Mouse (Mus musculus) intestine, embryonic 16.5 days (tissue): ENCODE data around the gene Shc2. TPM values are rescaled to one million over a fixed set of nuclear protein-coding genes. Genes with fewer than 3 reads are reported as not detected.
A peak's percentile ranks its signal among the peaks of the same experiment; 100 is the strongest.

Experiments used
- ATAC-seq: fragments of 200-750 bp; cut with Nextera tagmentation; 2 replicates; pipeline ENCODE4 v1.8.0; 2017; ENCODE audit warnings: moderate TSS enrichment, moderate library complexity
- H3K27ac ChIP-seq: fragments of 300-500 bp; sonication (generic); 2 replicates; pipeline ENCODE4 v1.5.1; 2014; ENCODE audit warnings: mild to moderate bottlenecking, low read length
- H3K27me3 ChIP-seq: fragments of 300-500 bp; sonication (generic); replicated peaks from 2 replicates; pipeline ENCODE4 v1.6.1; 2014; ENCODE audit warnings: low read length, control low read depth, mixed read lengths; ENCODE audit not compliant: control insufficient read depth, insufficient read depth
- H3K36me3 ChIP-seq: fragments of 300-500 bp; sonication (generic); 2 replicates; pipeline ENCODE4 v1.6.1; 2014; ENCODE audit warnings: low read length, control low read depth; ENCODE audit not compliant: control insufficient read depth, insufficient read depth
- H3K4me1 ChIP-seq: fragments of 300-500 bp; sonication (generic); 2 replicates; pipeline ENCODE4 v1.6.1; 2014; ENCODE audit warnings: low read length, control low read depth, mixed read lengths; ENCODE audit not compliant: control insufficient read depth, insufficient read depth
- H3K4me2 ChIP-seq: fragments of 300-500 bp; sonication (generic); 2 replicates; pipeline ENCODE4 v1.6.1; 2014; ENCODE audit warnings: low read depth, low read length, control low read depth
- H3K4me3 ChIP-seq: fragments of 300-500 bp; sonication (generic); 2 replicates; pipeline ENCODE4 v1.5.1; 2014; ENCODE audit warnings: mild to moderate bottlenecking, low read length
- H3K9ac ChIP-seq: fragments of 300-500 bp; sonication (generic); 2 replicates; pipeline ENCODE4 v1.6.1; 2014; ENCODE audit warnings: low read depth, low read length
- H3K9me3 ChIP-seq: fragments of 300-500 bp; sonication (generic); 2 replicates; pipeline ENCODE4 v1.6.1; 2016; ENCODE audit warnings: low read length, control low read depth; ENCODE audit not compliant: control insufficient read depth
- WGBS: fragments of 180-500 bp; shearing (Covaris S2); extraction: QIAGEN DNeasy Blood & Tissue Kit; methylation state at CpG from one replicate; pipeline ENCODE4 v1.1.7; 2014; 5-methylcytosine and 5-hydroxymethylcytosine counted together
- polyA plus RNA-seq: library from polyadenylated mRNA; unstranded; fragments of >200 nt; fragmentation: Nextera tagmentation; extraction: Ambion mirVana; gene quantifications from 2 replicates; pipeline ENCODE4 v1.2.1, GENCODE M21; 2015

Shc2 gene
- polyA plus RNA-seq, 1 experiment from 2014 or later: 1.1 TPM

DNA sequence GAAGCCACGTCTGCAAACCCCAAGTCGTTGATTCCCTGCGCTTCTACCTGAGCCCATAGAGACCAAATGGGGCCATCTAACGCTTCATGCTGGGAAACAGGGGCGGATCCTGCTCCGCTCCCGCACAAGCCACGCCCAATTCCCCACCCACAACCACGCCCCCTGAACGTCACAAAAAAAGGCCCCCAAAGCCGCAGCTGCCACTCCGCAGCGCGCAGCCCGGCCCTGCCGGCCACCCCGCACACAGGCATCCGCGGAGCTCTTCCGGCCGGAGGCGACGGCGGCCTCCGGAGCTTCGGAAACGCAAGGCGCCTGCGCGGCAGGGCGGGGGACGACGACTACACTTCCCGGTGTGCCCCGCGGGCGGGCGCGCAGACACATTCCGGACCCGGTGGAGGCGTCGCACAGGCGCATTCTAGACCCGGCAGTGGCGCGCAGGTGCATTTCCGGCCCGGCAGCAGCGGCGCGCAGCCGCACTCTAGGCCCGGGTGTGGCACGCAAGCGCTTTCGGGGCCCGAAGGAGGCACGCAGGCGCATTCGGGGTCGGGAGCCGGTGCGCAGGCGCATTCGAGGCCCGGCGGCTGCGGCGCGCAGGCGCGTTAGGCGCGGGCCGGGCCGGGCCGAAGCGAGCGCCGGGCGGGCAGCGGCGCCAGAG, 44.0 kb upstream of the Shc2 start, which contains the start of gene Cdc34:
Cdc34 (plus strand) TSS at position 605 of the 655 bp plus-strand sequence.
- Histone ChIP-seq H3K9ac (peak within 1 kb of the TSS; percentile 87), H3K4me2 (peak within 1 kb of the TSS; percentile 70), H3K36me3 (peaks cover 16% of the 10 kb centered on the region), H3K9me3 (no peaks in the 10 kb centered on the region), H3K4me3 (peak within 1 kb of the TSS; percentile 88), H3K27ac (peak within 1 kb of the TSS; percentile 86), H3K4me1 (peaks cover 24% of the 10 kb centered on the region), H3K27me3 (no peaks in the 10 kb centered on the region)
- peak; percentile 95 for ATAC-seq
- under 1% methylated on average over 75 of the region's 84 CpGs for WGBS

- Histone ChIP-seq H3K27ac (peak overlapping the region; percentile 75), H3K4me3 (peak overlapping the region; percentile 88), H3K27me3 (no peaks in the 10 kb centered on the region), H3K9me3 (no peaks in the 10 kb centered on the region), H3K4me1 (peaks cover 24% of the 10 kb centered on the region), H3K4me2 (peak overlapping the region; percentile 67), H3K36me3 (peaks cover 12% of the 10 kb centered on the region; the same call in 1 of the 2 replicates), H3K9ac (peak overlapping the region; percentile 64)
- WGBS: 27% methylated on average over 11 of the region's 11 CpGs
- peak; percentile 36 for ATAC-seq
Observed at GRCm38 (mm10) chr10:79680606-79681495, 43.1 kb upstream of the Shc2 start.

DNA sequence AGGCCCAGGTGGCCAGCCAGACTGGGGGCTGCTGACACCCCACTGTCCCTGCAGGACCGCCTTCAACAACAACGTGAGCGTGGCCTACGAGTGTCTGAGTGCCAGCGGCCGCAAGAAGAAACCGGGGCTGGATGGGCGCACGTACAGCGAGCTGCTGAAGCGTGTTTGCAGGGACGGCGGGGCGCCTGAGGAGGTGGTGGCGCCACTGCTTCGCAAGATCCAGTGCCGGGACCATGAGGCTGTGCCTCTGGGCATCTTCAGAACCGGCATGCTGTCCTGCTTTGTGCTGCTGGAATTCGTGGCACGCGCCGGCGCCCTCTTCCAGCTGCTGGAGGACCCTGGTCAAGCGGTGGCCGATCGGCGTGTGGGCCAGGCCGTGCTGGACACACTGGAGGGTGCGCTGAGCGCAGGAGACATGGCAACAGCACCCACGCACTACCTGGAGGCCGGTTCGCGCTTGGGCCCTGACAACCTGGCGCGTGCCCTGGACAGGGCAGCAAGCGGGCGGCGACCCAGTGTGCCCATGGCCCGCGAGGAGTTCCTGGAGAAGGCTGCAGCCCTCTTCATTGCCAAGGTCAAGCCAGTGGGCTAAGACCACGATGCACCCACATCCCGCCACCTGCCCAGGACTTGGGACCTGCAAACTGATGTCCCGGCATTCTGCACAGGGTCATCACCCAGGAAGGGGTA, 37.8 kb upstream of the Shc2 start:
- 59% methylated on average over 44 of the region's 44 CpGs for WGBS
- no peak overlapping the region for H3K27ac ChIP-seq
- H3K9me3 ChIP-seq: no peaks in the 10 kb centered on the region
- ATAC-seq: no peak
- peaks cover 8% of the 10 kb centered on the region for H3K4me1 ChIP-seq
- no peaks in the 10 kb centered on the region for H3K36me3 ChIP-seq
- H3K4me3 ChIP-seq: no peak overlapping the region
- no peak overlapping the region for H3K9ac ChIP-seq
- no peaks in the 10 kb centered on the region for H3K27me3 ChIP-seq
- no peak overlapping the region for H3K4me2 ChIP-seq

DNA sequence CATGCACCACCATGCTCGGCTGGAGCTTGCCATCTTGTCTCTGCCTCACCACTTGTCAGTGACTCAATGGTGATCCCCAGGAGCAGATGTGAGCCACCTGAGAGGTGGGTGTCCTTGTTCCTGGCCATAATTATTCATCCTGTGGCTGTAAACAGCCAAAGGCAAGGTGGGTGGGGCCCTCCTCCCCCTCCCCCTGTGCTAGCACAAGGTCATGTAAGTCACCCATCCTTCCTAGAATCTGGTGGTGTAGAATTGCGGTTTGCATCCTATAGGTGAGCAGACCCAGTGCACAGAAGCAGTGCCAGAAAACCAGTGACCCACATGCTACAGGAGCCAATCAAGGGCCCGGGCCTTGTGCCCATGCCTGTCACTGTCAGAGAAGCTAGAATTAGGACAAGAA, 35.3 kb upstream of the Shc2 start:
- Histone ChIP-seq H3K27ac (no peak overlapping the region), H3K9me3 (no peaks in the 10 kb centered on the region), H3K4me3 (no peak overlapping the region), H3K36me3 (no peaks in the 10 kb centered on the region), H3K9ac (no peak overlapping the region), H3K4me2 (no peak overlapping the region), H3K27me3 (no peaks in the 10 kb centered on the region), H3K4me1 (peaks cover 12% of the 10 kb centered on the region)
- WGBS: 88% methylated on average over 3 of the region's 3 CpGs
- no peak for ATAC-seq

- Histone ChIP-seq H3K4me2 (no peak overlapping the region), H3K4me1 (peaks cover 12% of the 10 kb centered on the region), H3K27ac (no peak overlapping the region), H3K9me3 (no peaks in the 10 kb centered on the region), H3K9ac (no peak overlapping the region), H3K36me3 (no peaks in the 10 kb centered on the region), H3K4me3 (no peak overlapping the region), H3K27me3 (no peaks in the 10 kb centered on the region)
- 52% methylated on average over 3 of the region's 3 CpGs for WGBS
- no peak for ATAC-seq
Observed at GRCm38 (mm10) chr10:79672088-79672455, 34.4 kb upstream of the Shc2 start.

GRCm38 (mm10) chr10:79671396-79672087, 33.8 kb upstream of the Shc2 start:
- 45% methylated on average over 6 of the region's 6 CpGs for WGBS
- no peak overlapping the region for H3K4me3 ChIP-seq
- H3K27me3 ChIP-seq: no peaks in the 10 kb centered on the region
- H3K4me1 ChIP-seq: peaks cover 12% of the 10 kb centered on the region
- H3K9me3 ChIP-seq: no peaks in the 10 kb centered on the region
- H3K36me3 ChIP-seq: no peaks in the 10 kb centered on the region
- no peak for ATAC-seq
- peak overlapping the region; percentile 91; the same call in 1 of the 2 replicates for H3K4me2 ChIP-seq
- no peak overlapping the region; the same call in 1 of the 2 replicates for H3K9ac ChIP-seq
- no peak overlapping the region for H3K27ac ChIP-seq

DNA sequence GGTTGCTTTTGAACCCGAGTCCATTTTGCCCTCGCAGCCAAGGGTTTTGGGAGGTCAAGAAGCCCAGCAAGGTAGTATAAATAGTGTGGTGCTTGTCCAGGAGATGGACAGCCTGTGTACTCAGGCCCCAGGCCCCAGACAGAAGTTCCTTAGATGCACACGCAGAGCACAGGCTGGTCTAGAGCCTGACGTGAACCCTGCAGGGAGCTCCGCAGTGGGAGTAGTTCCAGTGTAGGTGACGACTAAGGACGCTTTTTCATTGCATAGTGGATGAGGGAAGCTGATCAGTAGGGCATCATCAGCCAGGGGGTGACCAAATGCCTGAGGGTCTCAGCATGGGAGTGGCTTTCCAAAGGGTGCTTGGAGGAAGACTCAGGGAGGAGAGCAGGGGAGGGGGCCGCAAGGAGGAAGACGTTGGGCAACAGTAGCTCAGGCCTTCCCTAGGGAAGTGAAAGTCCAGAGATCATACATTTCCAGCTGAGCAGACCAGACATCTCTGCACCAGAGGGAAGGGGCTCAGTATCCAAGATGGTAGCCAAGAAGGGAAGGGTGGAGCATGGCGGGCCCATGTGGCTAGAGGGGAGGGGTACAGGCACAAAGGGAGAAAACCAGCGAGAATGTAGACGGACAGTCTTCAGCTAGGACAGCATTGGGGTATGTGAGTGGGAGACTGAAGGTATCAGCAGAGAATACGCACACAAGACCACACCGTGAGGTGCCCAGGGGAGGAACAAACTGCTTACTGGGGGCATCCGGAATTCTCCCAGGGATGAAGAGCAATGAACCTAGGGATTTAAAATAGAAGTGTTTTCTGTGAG, 32.6 kb upstream of the Shc2 start:
- H3K4me3 ChIP-seq: peak overlapping the region; percentile 93
- H3K9ac ChIP-seq: peak overlapping the region; percentile 90
- 31% methylated on average over 15 of the region's 15 CpGs for WGBS
- H3K27me3 ChIP-seq: no peaks in the 10 kb centered on the region
- no peaks in the 10 kb centered on the region for H3K36me3 ChIP-seq
- H3K27ac ChIP-seq: peak overlapping the region; percentile 92
- peak; percentile 35 for ATAC-seq
- H3K9me3 ChIP-seq: no peaks in the 10 kb centered on the region
- H3K4me2 ChIP-seq: peak overlapping the region; percentile 91
- peaks cover 12% of the 10 kb centered on the region for H3K4me1 ChIP-seq

DNA sequence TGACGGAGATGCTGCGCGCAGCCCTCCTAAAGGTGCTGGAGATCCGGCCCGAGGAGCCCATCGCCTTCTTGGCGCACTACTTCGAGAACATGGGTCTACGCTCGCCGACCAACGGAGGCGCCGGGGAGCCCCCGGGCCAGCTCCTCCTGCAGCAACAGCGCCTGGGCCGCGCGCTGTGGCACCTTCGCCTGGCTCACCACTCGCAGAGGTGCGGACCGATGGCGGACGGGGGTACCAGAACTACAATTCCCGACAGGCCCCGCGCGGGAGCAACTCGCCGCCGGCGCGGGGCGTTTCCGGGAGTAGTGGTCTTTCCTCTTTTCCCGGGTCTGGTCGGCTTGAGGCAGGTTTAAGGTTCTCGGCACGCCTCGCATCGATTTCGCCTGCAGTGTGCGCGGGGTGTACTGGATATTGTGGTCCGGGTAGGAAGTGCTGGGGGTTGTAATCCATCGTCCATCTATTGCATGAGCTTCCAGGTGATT, 31.9 kb upstream of the Shc2 start:
- Histone ChIP-seq H3K27me3 (no peaks in the 10 kb centered on the region), H3K36me3 (no peaks in the 10 kb centered on the region), H3K9me3 (no peaks in the 10 kb centered on the region), H3K4me1 (peaks cover 12% of the 10 kb centered on the region), H3K4me2 (peak overlapping the region; percentile 91), H3K4me3 (peak overlapping the region; percentile 93), H3K9ac (peak overlapping the region; percentile 90), H3K27ac (peak overlapping the region; percentile 92)
- WGBS: 0% methylated on average over 47 of the region's 47 CpGs
- peak; percentile 68 for ATAC-seq
